Mouse (Mus musculus): Measurements from ENCODE around the gene Sirt4.

GRCm38 (mm10) chr5:115479561-115479960 is 5.0 kb downstream of the Sirt4 start:
- TF ChIP-seq CTCF (IDR thresholded peaks at IDR 0.05; ENCODE audit: low read depth, low read length) (no peak), TAL1 (conservative IDR thresholded peaks at IDR 0.05; ENCODE audit: low read depth, low read length) (no peak), GATA1 (IDR thresholded peaks at IDR 0.05; ENCODE audit: borderline replicate concordance, low read length) (no peak)

Data from G1E (cell line).